Mouse (Mus musculus): ENCODE results near the gene Slc6a6. TPM values are rescaled to one million over a fixed set of nuclear protein-coding genes. Genes with fewer than 3 reads are reported as not detected.

Gene Slc6a6
- polyA plus RNA-seq, 1 experiment: 58.7 TPM

DNA sequence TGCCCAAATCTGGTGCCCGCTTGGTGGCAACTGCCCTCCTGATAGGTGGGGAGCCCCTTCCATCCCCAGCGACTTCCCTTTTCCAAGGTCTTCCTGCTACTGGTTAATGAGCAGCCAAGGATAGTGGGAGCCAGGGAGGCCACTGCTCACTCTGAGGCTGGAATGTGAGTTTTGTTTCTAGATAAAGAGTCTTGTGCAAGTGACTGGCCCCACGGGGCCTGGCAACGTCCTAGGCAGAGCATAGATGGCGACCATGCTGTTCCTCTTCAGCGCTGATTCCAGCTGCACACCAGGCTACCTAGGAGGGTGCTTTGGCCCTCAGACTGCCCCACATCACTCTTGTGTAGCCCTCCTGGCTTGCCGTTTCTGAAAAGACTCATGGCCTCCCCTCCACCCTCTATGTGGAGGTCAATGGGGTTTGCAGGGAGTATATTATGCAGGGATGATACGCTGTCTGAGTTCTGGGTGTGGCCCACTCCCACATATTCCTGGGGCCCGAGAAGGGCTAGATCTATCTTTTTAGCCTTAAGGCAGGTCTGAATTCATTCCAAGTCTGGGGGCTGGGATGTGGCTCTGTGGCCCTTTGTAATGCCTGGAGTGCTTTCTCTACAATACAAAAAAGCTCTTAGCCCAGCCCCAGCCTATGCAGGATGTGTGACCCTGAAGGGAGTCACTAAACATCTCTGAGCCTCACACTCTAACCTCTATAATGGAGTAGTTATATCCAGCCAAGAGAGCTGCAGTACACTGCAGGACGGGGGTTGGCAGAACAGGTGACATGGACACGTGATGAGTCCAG is 17.2 kb downstream of the Slc6a6 start:
- no peak for DNase-seq (ENCODE audit: low read depth)

DNA sequence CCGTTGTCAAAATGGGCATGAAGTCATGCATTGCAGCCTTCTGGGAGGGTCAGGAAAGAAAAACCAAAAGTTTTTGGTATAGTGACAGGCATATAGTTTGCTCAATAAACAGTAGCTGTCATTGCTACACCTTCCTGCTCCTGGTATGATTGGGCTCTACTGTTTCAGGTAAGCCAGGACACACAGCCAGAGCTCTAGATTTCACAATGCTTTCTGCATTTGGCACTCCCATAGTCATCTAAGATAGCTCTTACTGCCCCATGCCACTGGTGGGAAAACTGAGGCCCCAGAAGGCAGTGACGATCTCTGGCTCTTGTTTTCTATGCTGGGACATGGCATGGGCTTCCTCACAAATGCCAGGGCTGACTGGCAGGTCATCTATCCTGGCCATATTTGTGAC is 19.6 kb downstream of the Slc6a6 start:
- DNase-seq (ENCODE audit: low read depth): no peak

DNA sequence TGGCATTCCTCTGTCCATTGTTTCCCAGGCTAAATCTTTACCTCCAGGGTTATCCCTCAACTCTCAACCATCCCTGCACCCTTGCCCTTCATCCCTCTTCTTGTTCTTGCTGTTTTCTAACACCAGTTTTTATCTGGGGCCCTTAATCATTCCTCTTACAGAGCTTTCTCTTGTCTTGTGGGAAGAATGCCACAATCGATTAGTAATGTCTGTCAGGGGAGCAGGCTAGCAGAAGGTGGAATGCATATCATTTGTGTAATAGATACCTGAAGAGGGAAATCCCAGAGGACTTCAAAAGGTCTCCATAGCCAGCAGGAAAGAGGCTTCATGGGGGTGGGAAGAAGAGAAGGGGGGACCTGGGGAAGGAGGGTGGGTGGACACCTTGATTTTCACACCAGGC is 20.6 kb downstream of the Slc6a6 start:
- no peak for DNase-seq (ENCODE audit: low read depth)

DNA sequence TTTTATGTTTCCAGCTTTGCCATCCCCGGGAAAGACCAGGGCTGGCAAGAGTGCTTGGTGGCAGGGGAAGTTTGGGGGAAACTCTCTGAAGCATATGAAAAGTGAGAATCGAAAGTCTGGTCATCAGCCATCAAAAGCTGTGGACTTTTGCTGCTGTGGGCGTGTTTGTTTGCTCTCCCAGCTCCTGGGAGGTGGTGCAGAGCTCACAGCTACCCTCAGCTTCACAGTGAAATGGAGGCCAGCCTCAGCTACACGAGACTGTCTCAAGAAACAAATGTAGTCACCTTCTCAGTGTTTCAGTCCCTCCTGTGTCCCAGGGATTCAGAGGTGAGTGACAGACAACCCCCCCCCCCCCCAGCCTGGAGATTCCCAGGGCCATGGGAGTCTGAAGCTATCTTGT is 21.8 kb downstream of the Slc6a6 start:
- DNase-seq (ENCODE audit: low read depth): no peak

DNA sequence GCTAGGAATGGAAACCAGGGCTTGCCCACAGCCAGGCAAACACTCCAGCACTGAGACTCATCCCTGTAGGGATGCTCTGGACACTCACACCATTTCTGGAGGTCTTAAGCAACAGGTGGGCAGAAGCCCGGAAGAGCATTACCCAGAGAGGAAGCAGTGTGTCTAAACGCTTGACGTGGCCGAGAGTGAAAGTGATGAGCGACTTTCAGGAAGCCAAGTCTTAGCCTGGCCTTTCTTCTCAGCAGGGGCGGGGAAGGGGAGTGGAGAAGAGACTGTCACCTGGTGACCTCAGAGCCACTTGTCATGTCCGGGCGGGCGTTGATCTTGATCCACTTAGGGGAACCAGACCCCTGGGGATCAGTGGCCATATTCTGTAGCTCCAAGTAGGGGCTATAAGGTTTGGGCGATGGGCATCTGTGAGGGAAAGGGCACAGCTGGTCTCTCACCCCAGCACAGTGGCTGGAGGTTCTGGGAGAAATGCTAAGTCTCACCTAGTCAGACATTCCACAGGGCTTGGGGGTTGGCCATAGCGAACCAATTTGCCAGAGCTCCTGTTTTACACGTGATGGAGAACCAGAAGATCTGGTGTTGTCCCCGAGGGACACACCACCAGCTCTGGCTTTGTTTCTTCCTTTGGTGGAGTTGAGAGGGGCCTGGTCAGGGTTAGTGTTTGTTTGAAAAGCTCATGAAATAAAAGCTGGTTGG is 22.4 kb downstream of the Slc6a6 start:
- DNase-seq (ENCODE audit: low read depth): no peak

DNA sequence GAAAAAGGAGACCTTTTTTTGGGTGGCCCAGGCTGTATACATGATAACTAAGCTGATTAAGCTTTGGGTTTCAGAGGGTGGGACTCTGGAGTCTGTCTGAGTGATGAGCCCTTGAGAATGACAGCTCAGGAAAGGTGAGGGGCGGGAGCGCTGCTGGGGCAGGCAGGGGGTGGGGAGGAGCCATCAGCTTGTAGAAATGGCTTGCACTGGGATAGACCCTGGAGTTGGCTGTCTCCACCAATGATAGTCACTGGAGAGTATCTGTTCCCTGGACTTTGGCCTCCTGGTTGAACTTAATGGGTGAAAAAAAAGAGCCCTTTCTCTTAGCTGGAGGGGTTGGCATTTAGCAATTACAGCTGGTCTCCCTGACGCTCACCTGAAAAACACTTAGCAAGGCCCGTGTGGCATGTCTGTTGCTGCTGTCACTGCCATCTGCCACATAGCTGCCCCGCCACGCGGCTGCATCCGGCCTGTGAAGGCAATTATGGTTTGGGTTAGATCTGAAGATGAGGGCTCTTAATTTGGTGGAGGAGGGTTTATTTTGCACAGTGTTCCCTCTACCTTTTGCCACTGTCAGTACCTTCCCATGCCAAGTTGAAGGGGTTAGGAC is 23.5 kb downstream of the Slc6a6 start:
- no peak for DNase-seq (ENCODE audit: low read depth)

DNA sequence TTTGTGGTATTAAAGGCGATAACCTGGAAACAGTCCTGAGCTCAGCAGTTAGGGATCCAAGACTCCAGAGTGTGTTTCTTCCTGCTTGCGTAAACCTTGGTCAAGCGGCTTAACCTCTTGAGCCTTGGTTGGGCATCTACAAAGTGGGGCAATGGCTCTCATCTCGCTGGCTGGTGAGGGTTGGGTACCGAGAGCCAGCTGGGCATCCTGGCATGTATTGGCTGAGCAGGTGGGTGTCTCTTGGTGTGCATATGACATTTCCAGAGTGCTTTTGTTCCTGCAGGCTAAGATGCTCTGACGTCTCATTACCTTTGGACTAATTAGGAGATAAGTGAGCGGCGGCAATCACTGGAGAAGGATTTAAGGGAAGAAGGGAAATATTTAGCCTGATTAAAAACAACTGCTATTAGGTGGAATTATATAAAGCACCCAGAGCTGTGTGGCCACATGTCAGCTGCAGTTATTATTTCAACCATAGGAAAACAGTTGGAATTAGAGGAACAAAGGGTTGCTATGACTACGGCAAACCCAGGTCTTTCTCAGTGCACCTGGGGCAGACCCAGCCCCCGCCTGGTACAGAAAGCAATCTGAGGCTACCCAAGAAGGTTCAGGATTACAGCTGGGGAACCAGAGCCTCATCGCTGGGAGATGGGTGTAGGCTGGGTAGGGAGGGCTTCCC is 24.2 kb downstream of the Slc6a6 start:
- no peak for DNase-seq (ENCODE audit: low read depth)

DNA sequence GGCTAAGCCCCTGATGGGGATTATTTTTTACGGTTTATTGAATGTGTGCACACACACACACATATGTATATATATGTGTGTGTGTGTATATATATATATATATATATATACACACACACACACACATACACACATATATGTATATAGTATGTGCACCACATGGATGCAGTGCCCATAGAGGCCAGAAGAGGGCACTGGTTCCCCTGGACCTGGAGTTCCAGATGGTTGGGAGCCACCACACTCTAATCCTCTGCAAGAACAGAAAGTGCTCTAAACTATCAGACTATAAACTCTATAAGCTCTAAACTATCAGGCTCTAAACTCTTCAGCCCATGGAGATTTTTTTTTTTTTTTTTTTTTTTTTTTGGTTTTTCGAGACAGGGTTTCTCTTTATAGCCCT is 25.1 kb downstream of the Slc6a6 start:
- DNase-seq (ENCODE audit: low read depth): no peak

DNA sequence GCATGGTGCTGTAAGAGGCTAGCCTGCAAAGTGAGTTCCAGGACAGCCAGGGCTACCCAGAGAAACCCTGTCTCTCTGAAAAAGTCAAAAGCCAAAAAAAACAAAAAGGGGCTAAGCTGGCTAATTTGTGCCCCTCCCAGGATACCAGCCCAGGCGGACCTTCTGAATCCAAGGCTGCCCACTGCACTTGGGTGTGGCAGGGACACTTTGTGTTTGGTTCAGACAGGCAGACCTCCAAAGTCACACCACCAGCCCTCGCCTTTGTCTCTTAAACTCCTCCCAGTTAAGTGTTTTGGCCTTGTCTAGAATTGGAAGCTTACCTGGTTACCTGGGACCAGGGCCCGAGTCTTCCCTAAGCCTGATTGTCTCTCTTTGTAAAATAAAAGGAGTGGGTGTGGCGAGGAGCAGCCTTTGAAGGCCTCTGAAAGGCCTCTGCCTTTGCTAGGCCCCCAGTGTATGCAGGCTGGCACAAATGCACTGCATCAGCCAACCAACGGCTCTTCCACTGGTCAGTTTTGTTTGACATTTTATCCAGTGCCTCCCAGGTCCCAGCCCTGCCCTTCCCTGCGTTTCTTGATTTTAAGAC is 26.6 kb downstream of the Slc6a6 start:
- DNase-seq (ENCODE audit: low read depth): no peak

DNA sequence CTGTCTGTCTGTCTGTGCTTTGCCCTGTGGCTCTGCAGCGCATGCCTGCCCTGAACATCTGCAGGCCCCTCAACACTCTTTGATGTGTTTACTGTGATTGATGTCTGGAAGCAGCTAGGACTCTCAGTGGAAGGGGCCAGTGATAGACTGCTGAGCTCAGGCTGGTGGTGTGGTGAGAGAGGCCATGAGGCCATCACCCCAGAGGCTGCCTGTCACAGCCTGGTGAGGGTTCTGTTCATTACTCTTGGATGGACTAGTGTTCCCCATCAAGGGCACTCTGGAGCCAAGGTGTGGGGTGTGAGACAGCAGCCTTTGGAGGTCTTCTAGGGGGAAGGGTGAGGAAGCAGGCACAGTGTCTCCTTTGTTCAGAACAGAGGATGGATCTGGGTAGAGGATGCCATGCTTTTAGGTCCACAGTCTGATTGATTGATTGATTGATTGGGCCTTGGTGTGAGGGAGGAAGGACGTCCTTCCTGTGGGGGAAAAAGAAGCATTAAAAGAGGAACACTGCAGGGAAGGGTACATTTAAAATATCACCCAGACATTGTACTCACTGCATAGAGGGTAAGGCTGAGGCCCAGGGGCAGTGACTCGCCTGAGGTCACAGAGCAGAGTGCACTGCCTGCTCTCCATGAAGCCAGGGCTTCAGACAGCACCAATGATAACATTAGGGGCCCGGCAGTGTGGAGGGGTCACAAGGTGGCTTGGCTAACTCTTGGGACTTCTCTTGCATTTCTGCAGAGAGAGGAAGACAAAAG is 28.4 kb downstream of the Slc6a6 start:
- no peak for DNase-seq (ENCODE audit: low read depth)

DNA sequence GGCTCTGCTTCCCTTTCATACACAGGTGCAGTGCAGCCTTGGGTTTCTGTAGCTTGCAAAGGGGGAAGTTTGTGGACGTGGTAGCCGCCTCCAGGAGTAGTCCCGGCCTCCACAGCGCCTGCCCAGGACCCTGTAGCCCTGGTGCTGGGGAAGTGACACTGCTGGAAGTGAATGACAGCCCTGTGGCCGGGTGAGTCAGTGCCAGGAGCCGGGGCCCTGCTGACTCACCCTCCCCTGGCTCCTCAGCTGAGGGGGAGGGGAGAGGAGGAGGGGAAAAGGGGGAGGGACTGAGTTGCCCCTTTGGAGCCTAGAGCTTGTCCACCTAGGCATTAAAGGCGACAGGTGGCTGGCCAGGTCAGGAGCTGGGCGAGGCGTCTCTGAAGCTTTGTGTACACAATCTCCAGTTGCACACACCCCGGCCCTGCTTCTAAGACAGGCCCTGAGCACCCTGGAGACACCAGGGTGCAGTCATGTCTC is 29.0 kb downstream of the Slc6a6 start:
- no peak for DNase-seq (ENCODE audit: low read depth)

DNA sequence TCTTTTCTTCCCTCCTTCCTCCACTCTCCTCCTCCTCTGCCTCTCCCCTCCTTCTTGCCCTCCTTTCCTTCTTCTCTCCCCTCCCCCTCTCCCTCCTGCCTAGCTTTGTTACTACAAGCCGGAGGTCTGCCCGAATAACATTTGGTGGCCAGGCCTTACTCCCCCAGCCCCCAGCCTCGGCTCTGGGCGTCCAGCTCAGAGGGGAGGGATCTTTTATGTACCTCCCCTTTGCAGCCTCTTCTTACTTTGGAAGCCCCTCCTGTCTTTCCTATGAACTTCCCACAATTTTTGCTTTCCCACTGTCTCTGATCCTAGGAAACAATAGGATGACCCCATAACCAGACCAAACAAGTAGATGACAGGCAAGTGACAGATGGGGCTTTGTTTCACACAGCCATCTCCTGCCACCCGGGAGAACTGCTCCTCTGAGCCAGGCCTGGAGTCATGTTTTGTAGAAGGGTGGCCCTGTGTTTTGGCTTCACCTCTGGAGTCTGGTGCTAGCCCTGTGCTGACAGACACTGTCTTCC is 29.6 kb downstream of the Slc6a6 start:
- DNase-seq (ENCODE audit: low read depth): no peak

DNA sequence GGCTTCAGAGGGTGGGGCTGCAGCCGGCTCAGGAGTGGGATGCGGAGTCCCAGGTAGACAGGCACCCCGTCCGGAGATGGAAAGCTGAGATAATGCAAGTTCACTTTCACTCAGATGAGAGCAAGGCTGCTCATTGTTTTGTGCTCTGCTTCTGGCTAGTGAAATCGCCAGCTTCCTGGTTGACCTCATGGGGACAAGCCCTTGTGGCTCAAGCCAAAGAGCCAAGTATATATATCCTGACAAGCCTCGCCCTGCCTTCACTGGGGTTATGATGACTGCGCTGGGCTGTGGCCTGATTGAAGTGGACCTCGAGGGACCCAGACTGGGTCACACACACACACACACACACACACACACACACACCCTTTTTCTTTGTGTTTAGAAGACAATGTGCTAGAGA is 31.2 kb downstream of the Slc6a6 start:
- DNase-seq (ENCODE audit: low read depth): no peak

DNA sequence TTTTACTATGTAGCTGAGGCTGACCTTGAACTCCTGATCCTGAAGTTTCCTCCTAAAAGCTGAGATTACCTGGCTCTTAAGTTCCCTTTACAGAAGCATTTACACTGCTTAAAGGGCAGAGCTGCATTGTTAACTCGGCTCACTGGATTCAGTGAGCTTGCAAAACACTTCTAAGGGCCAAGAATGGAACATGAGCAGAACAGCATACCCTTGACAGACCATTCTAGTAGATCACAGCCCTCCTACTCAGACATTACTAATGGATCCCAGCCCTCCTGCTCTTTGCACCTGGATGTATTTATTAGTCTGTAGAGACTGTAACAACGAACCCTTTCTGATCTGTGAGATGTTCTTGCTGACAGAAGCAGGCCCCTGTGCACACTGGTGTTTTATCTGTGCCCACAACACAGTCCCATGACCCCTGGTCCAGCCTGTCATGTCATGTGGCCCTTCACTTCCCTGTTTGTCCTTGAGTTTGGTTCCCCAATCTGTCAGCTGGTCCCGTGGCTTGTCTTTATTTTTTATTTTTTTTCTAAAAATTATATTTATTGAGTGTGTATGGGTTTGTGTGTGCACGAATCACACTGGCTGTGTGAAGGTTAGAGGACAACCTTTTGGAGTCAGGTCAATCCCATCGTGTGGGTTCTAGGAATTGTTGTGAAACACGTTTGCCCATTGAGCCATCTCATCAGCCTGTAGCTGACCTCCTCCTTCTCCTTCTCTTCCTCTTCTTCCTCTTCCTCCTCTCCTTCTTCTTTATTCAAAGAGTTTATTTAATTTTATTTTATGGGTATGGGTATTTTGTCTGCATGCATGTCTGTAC is 32.3 kb downstream of the Slc6a6 start:
- no peak for DNase-seq (ENCODE audit: low read depth)

DNA sequence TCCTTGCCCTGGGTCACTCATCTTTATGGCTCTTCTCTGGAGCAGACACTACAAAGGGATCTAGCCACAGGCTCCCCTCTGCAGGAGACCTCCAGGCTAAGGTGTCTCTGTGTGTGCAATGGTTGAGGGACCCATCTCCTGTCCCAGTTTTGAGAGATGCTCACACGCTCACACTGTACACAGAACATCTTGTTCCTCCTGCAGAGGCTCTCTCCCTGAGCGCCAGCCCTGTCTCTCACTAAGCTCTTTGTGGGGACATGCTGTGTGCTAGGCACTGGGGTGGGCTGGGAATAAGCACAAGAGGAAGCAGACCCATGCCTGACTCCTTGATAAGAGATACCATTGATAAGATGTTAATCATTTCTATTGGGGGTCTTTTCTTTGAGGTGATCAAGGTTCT is 34.2 kb downstream of the Slc6a6 start:
- DNase-seq (ENCODE audit: low read depth): no peak

DNA sequence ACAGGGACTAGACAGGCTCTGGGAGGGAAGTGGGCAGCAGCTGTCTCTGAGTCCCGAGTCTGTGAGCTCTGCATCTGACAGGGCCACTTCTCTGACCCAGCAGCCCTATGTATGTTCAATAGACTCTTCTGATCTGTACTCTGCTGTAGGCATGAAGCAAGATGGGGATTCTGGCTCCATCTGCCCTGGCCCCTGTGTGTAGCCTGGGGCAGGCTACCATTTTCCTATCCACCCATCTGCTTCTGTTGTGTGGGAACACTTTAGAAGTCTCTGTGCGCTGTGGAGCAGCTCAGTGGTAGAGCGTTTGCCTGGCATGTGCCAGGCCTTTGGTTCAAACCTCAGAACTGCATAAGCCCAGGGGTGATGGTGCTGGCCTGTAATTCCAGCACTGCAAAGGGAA is 34.8 kb downstream of the Slc6a6 start:
- no peak for DNase-seq (ENCODE audit: low read depth)

DNA sequence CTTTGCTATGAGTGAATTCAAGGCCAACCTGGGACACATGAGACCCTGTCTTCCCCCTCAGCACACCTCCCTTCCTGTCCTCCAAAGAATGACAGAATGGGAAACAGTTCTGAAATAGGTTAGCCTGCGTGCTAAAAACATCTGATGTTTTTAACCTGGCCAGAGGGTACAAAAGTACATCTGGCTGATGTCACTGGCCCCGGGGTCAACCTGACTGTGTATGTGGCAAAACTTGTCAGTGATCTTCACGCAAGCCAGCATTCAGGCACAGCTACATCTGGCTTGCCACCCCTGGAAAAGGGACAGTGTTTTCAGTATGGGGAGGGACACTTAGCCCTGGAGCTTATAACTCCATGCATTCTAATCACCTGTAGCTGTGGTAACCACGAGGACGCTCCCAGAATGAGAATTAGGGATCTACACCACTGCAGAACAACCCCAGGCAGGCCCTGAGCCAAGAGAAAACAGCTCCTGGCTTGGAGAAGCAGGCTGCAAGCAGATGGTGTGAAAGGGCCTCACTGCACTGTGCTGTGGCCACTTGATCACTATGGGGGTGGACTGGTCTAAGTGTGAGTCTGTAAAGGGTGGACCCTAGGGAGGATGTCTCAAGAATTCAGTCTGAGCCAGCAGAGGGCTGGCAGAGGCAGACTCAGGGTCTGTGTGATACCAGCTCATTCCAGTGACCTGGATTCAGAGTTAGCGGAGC is 35.3 kb downstream of the Slc6a6 start:
- DNase-seq (ENCODE audit: low read depth): no peak

DNA sequence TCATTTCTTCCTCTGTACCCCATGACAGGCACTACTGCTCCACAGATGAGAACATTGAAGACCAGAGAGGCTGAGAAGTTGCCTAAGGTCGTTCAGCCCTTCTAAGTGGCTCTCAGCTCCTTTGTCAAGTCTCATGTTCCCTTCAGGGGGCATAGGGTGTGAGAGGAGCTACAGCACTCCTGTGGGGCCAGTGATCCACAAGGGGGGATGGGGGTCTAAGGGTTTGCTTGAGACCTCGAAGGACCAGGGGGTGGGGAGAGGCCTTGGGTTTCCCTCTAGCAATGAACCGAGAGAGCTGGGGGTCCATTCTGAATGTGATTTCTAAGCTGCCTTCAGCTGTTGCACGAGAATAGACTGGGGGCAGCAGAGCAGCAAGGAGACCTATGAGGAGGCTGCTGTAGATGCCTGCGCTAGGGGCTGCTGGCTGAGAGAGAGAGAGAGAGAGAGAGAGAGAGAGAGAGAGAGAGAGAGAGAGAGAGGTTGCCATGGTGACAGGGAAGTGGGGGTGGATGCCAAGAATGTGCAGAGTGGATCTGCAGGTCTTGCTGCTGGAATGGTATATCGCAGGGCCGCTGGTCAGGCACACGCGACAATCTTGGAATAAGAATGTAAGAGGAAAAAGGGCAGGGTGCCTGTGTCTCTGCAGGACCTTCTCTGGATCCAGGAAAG is 36.1 kb downstream of the Slc6a6 start:
- DNase-seq (ENCODE audit: low read depth): no peak
